Mouse (Mus musculus) right cerebral cortex, postnatal 4 days (tissue): Measurements from ENCODE around the gene Nsg2.

Source experiments
- DNase-seq: peaks from one replicate; pipeline ENCODE4 v3.0.0-alpha.2; 2022

Nsg2 gene

DNA sequence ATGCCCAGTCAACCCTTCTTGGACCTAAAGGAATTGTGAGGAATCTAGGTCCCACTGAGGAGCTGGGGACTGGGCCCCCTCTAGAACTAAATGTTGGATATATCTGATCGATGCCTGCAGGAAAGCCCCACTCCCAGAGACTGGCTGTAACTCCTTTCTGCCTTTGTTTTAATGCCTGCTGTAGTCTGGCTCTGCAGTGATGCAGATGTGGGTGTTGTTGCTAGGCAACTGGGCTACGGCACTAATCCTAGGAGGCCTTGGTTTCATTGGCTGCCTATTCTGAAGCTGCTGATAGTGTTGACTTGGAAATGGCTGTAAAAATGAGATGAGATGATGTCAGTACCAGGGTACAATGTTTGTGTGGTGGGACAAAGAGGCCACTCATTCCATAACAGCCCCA, 87.1 kb downstream of the Nsg2 start:
- DNase-seq = peak; percentile 65

DNA sequence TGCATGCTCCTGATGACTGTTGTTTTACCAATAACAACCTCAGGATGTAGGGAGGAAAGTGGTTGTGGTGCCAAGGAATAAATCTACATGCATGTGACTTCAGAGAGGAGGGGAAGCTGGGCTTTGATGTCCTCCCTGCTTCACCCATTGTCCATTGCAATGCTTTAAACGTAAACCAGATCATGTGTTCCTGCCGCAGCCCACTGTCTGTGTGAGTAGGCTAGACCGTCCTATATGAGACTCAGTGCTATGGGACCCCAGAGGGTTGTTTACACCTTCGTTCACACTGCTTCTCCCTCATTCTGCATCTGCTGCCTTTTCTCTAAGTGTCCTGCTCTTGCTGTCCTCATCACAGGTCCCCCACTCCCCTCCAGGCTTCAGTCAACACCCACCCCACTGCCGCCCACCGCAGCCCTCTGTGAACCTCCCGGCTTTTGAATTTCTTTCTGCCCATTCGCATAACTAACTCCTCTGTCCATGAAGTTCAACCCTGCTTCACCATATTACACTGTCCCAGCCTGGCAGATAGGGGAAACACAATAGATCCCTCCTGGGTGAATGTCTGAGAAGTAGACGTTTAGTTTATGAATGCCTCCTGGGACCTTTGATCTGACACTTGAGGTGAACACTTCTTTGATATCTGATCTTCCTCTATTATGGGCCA, 87.6 kb downstream of the Nsg2 start:
- DNase-seq = no peak

DNA sequence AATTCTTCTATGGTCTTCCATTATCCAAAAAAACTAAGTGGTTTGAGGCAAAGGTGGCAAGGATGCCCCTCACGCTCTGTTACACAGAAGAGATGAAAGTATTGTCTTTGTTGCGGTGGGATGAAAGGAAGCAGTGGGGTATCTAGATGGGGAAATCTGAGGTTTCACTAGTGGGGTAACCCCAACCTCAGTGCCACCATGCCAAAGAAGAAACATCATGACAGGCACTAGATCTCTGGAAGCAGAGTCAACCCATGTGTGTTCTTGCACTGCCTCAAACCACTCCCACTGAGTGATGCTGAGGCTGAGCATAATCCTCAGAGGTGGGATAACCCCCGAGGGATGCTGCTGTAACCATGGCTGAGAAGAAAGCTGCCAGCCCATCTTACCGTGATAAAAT, 95.5 kb downstream of the Nsg2 start:
- DNase-seq = no peak

DNA sequence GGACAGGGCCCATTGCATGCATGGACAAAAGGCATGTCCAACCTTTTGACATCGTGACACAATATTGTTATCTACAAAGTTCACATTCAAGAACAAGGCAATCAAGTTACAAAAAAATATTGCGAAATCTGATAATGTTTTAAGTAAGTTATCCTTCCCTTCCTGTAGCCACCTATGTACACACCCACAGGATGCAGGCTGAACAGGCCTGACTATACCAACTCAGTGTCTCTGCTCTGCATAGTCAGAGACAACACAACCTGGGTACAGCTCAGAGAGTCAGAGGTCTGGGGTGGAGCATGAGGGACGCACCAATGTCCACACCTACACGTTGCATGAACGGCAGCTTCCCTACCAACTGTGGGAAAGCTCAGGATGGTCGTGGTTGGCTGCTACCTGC, 96.1 kb downstream of the Nsg2 start:
- DNase-seq = no peak

DNA sequence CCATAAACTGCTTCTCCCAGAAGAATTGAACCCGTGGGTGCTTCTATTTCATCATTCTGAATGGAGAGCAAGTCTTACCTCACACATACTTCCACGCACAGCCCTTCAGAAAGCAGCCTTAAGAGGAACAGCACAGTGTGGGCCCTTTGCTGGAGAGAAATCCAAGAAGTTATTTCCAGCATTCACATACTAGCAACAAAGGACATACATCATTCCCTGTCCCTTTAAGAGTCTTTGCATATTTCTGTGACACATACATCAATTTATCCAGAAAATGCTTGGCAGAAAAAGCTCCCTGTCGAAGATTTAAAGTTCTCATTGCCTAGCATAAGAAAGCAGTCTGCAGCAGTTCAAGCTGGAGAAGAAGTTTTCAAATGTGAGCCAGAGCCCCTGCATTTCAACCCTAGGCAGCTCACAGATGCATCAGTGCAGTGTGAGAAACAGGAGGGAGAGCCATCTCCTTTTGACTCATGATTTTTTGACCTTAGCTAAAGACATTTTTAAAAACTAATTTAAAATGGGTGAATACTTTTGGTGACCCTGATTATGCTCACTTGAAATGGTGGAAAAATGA, 100.9 kb downstream of the Nsg2 start:
- no peak for DNase-seq

- DNase-seq = no peak
These were observed 102.7 kb downstream of the Nsg2 start for GRCm38 (mm10) chr11:32102976-32103375.

- no peak for DNase-seq
These were observed 104.3 kb downstream of the Nsg2 start for GRCm38 (mm10) chr11:32104406-32105116.

DNA sequence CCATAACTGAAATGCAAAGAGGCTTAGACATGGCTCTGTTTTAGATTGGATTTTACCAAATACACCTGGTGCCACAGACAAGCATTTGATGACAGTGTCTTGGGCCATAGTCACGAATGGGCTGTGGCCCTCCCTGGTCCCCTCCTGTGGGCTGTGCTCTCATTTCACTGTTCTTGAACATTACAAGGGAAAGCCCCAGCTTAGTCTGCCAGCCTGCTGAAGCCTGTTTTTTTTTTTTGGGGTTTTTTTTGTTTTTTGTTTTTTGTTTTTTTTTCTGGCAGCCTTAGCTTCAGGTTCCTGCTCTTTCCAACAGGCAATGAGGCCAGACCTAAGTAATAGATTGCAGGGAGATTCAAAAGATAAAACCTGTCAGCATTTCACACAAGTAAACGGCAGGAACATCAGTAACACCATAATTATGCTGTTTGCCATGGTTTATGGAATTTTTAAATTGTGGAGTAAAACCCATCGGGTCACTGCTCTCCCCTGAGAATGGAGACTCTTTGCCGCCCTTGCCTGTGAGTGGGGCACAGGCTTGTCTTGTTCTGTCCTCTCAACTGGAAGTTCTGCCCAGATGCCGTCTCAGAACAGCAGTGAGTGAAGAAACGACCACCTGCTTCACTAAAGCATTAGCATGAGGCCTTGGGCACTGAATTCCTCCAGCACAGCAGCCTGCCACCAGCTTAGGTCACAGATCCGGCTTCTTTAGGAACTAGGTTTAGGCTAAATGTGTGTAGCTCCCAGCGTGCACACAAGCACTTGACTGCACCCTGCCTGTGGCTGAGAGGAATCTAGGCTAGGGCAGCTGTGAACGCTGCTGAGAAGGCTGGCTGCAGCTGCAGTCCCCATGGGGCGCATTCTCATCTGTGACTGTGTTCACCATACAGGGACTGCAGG, 105.7 kb downstream of the Nsg2 start:
- DNase-seq = no peak

DNA sequence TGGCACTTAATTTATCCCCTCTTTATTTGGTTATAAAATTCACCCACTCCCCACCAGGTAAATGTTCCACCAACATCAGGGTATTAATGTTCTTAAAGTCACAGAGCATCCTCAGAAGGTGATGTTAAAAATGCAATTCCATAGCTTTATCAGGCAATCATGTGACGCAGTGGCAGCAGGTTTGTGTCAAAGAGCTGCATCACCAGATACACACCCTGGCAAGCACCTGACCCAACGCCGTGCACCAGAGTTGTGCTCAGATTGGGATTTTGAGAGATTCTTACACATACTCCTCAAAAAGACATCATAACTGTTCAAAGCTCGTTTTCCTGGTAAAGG, 106.4 kb downstream of the Nsg2 start:
- DNase-seq = no peak

- no peak for DNase-seq
These were observed 108.2 kb downstream of the Nsg2 start for GRCm38 (mm10) chr11:32108441-32108840.
